Mouse (Mus musculus) gastrocnemius, postnatal 4 days (tissue): ENCODE measurements around the gene Edrf1. TPM values are rescaled to one million over a fixed set of nuclear protein-coding genes. Genes with fewer than 3 reads are reported as not detected.

Experiments used
- total RNA-seq, 2 experiments: library from RNA; stranded (reverse); gene quantifications; 2 replicates each; pipeline ENCODE4 v1.2.3; 2021

The Edrf1 gene
- total RNA-seq, 2 experiments from 2014 or later = 14.6 to 15.1 TPM

Other genes with a start within 250 kb of the Edrf1 start
- gene Tex36, start 35.4 kb upstream of the Edrf1 start, total RNA-seq = not detected
- gene Mmp21, start 42.5 kb downstream of the Edrf1 start, total RNA-seq = not detected
- gene Bccip, start 71.8 kb downstream of the Edrf1 start, total RNA-seq = 10 to 100 TPM; 54.7 to 58.7 TPM
- 10 to 100 TPM; 13.7 to 15.9 TPM for gene Uros, start 72.5 kb downstream of the Edrf1 start, total RNA-seq
- under 1 TPM in 1 of 2 experiments, not detected in 1; 0.41 TPM for gene Fank1, start 139.3 kb downstream of the Edrf1 start, total RNA-seq
- gene Dhx32, start 145.2 kb downstream of the Edrf1 start, total RNA-seq = 10 to 100 TPM; 41.6 to 45.1 TPM